Mouse (Mus musculus) stomach, postnatal 0 days (tissue): ENCODE results near the gene Phf14.

Experiments
- CTCF ChIP-seq: IDR thresholded peaks from 2 replicates; pipeline ENCODE4 v1.5.1; 2016; ENCODE audit warnings: antibody characterized with exemption, low read depth, mild to moderate bottlenecking, moderate library complexity
- EP300 ChIP-seq: optimal IDR thresholded peaks from 2 replicates; pipeline ENCODE3; 2016; ENCODE audit warnings: antibody characterized with exemption

- TF ChIP-seq CTCF = no peak
- no peak for TF ChIP-seq EP300
Measured at GRCm38 (mm10) chr6:11960172-11960571, 52.6 kb downstream of the Phf14 start.
